Mouse (Mus musculus): ENCODE data around the gene Pip4k2a.

GRCm38 (mm10) chr2:18977201-18977805 is 20.6 kb downstream of the Pip4k2a start:
- TF ChIP-seq POLR2A (IDR thresholded peaks at IDR 0.05; ENCODE audit: low read depth, low read length) (no peak), MYC (IDR thresholded peaks at IDR 0.05; ENCODE audit: low read depth, low read length) (no peak), USF2 (conservative IDR thresholded peaks at IDR 0.05; ENCODE audit: low read depth, low read length) (no peak), HCFC1 (IDR thresholded peaks at IDR 0.05; ENCODE audit: low read depth, low read length) (no peak), NELFE (IDR thresholded peaks at IDR 0.05; ENCODE audit: low read depth, low read length) (no peak), TCF12 (IDR thresholded peaks at IDR 0.05; ENCODE audit: low read depth, low read length) (no peak), UBTF (IDR thresholded peaks at IDR 0.05; ENCODE audit: low read depth, low read length) (no peak), ZMIZ1 (IDR thresholded peaks at IDR 0.05; ENCODE audit: low read depth, low read length) (no peak), JUN (IDR thresholded peaks at IDR 0.05; ENCODE audit: insufficient read depth, low read depth, low read length) (no peak), SIN3A (IDR thresholded peaks at IDR 0.05; ENCODE audit: low read length) (no peak), EP300 (IDR thresholded peaks at IDR 0.05; ENCODE audit: low read length) (no peak), GABPA (IDR thresholded peaks at IDR 0.05; ENCODE audit: insufficient replicate concordance, low read depth, low read length) (no peak)

Measured in CH12.LX (cell line).